Mouse (Mus musculus): Measurements from ENCODE around the gene Nlgn1. TPM values are rescaled to one million over a fixed set of nuclear protein-coding genes. Genes with fewer than 3 reads are reported as not detected.

The Nlgn1 gene
- under 1 TPM in 1 of 2 experiments, not detected in 1; 0.08 TPM for polyA plus RNA-seq (2017; shearing (Covaris generic))

GRCm38 (mm10) chr3:26332400-26333238 is at the start of gene Nlgn1:
Gene Nlgn1 (minus strand): TSS chr3:26332460.
- ATAC-seq: no peak

- ATAC-seq: no peak
Measured at GRCm38 (mm10) chr3:26378272-26378671, 46.0 kb upstream of the Nlgn1 start.

- ATAC-seq: no peak
Measured at GRCm38 (mm10) chr3:26355082-26355481, 22.8 kb upstream of the Nlgn1 start.

GRCm38 (mm10) chr3:26354483-26355030 is 22.3 kb upstream of the Nlgn1 start:
- no peak for ATAC-seq

GRCm38 (mm10) chr3:26337495-26337894 is 5.2 kb upstream of the Nlgn1 start:
- ATAC-seq: no peak

- no peak for ATAC-seq
Measured at GRCm38 (mm10) chr3:26333239-26333811, 1.1 kb upstream of the Nlgn1 start.

- no peak for ATAC-seq
Measured at GRCm38 (mm10) chr3:26331177-26332061, 841 bp downstream of the Nlgn1 start.

- ATAC-seq: no peak
Measured at GRCm38 (mm10) chr3:26330863-26331176, 1.4 kb downstream of the Nlgn1 start.

- no peak for ATAC-seq
Measured at GRCm38 (mm10) chr3:26330019-26330418, 2.2 kb downstream of the Nlgn1 start.

- ATAC-seq: no peak
Measured at GRCm38 (mm10) chr3:26324510-26324909, 7.8 kb downstream of the Nlgn1 start.

- ATAC-seq: no peak
Measured at GRCm38 (mm10) chr3:26317397-26317796, 14.9 kb downstream of the Nlgn1 start.

GRCm38 (mm10) chr3:26297869-26298268 is 34.4 kb downstream of the Nlgn1 start:
- ATAC-seq: no peak

GRCm38 (mm10) chr3:26270894-26271795 is 61.1 kb downstream of the Nlgn1 start:
- ATAC-seq: no peak

- no peak for ATAC-seq
Measured at GRCm38 (mm10) chr3:26246564-26246963, 85.7 kb downstream of the Nlgn1 start.

- ATAC-seq: no peak
Measured at GRCm38 (mm10) chr3:26243274-26243673, 89.0 kb downstream of the Nlgn1 start.

- ATAC-seq: no peak
Measured at GRCm38 (mm10) chr3:26230006-26230405, 102.3 kb downstream of the Nlgn1 start.

GRCm38 (mm10) chr3:26228827-26229226 is 103.4 kb downstream of the Nlgn1 start:
- ATAC-seq: no peak

- ATAC-seq: no peak
Measured at GRCm38 (mm10) chr3:26228172-26228781, 104.0 kb downstream of the Nlgn1 start.

GRCm38 (mm10) chr3:26223500-26223899 is 108.8 kb downstream of the Nlgn1 start:
- ATAC-seq: no peak

GRCm38 (mm10) chr3:26216231-26216630 is 116.0 kb downstream of the Nlgn1 start:
- no peak for ATAC-seq

- ATAC-seq: no peak
Measured at GRCm38 (mm10) chr3:26202702-26203101, 129.6 kb downstream of the Nlgn1 start.

Data from activated CD4-positive, CD25-positive, alpha-beta regulatory T cell, adult 4 months (primary cell).